8 mouse cellular contexts compared by ENCODE assay signal in the genomic region with DNA sequence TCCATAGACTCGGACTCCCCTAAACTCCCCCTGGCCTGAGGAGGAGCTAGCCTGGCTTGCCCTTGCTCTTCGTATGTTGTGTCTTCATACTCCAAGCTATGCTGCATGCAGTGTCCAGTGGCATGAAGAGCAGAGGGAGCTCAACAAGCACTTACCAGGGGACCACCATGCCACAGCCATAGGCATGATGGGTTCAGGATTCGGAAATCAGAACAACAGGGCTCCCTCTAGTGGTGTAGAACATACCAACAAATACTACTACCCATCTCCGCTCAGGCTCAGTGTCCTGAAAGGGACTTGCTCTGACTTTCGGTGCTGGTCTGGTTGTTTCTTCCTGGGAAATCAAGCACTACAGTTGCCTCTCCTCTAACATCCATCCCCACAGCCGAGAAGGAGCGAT.
A peak's percentile ranks its signal among the peaks of the same experiment; 100 is the strongest.
DNase-seq lines count a peak whose midpoint lies in the region; ATAC-seq and TF ChIP-seq lines count a peak whose summit lies in the region.

No protein-coding gene starts in this region.

- no peaks in the 10 kb centered on the region for H3K79me2 ChIP-seq in MEL (ENCODE audit: control insufficient read depth, insufficient read depth, low read length, poor library complexity)

- TF ChIP-seq CTCF in MEL (IDR thresholded peaks at IDR 0.05 in 2 of 3, conservative IDR thresholded peaks at IDR 0.05 in 1 of 3; ENCODE audit: control insufficient read depth in 1 of 3, insufficient read depth in 1 of 3, low read depth in 2 of 3, low read length in 3 of 3, poor library complexity in 1 of 3, severe bottlenecking in 1 of 3), result peak; percentile 39 to 75 (median 55)

- DNase-seq in left cerebral cortex, adult 18-20 months (ENCODE audit: low spot score in 2 of 2), result peak; percentile 20 to 27
- DNase-seq in left cerebral cortex, postnatal 36 days (ENCODE audit: low spot score in 2 of 2), result no peak
- peak; percentile 32 for DNase-seq in MEL (ENCODE audit: low read depth, low spot score)
- peak; percentile 87 for DNase-seq in embryo, embryonic 10.5 days (ENCODE audit: low spot score)
- peak; percentile 81 for DNase-seq in hindbrain, embryonic 11.5 days (ENCODE audit: low spot score)
- DNase-seq in splenic B cell, adult 2 months (ENCODE audit: low read depth, low spot score), result peak; percentile 59
- no peak for DNase-seq in gastrocnemius, postnatal 36 days

- 47% methylated on average over 7 of the region's 7 CpGs for WGBS in hindbrain, embryonic 11.5 days
- 49% methylated on average over 7 of the region's 7 CpGs for WGBS in lung, embryonic 16.5 days

- no peaks in the 10 kb centered on the region for H3K27me3 ChIP-seq in MEL (ENCODE audit: control insufficient read depth in 1 of 2, insufficient read depth in 2 of 2, low read length in 2 of 2)
- H3K27me3 ChIP-seq in hindbrain, embryonic 11.5 days (ENCODE audit: control insufficient read depth, insufficient read depth, low read length), result no peaks in the 10 kb centered on the region
- no peaks in the 10 kb centered on the region for H3K27me3 ChIP-seq in lung, embryonic 16.5 days (ENCODE audit: control insufficient read depth, insufficient read depth, low read depth, low read length)
- H3K27me3 ChIP-seq in splenic B cell, adult 2 months (ENCODE audit: control insufficient read depth, insufficient read depth, low read length, poor library complexity, severe bottlenecking), result no peaks in the 10 kb centered on the region

- TF ChIP-seq RAD21 in MEL (IDR thresholded peaks at IDR 0.05; ENCODE audit: low read depth, low read length), result peak; percentile 30

- no peaks in the 10 kb centered on the region for H3K36me3 ChIP-seq in MEL (ENCODE audit: control insufficient read depth in 1 of 2, insufficient read depth in 2 of 2, low read length in 2 of 2)
- H3K36me3 ChIP-seq in hindbrain, embryonic 11.5 days (ENCODE audit: control insufficient read depth, insufficient read depth, low read length), result no peaks in the 10 kb centered on the region
- no peaks in the 10 kb centered on the region for H3K36me3 ChIP-seq in lung, embryonic 16.5 days (ENCODE audit: control insufficient read depth, insufficient read depth, low read length)
- no peaks in the 10 kb centered on the region for H3K36me3 ChIP-seq in splenic B cell, adult 2 months (ENCODE audit: control insufficient read depth, insufficient read depth, low read length, poor library complexity, severe bottlenecking)

- intact Hi-C loops in left cerebral cortex, postnatal 36 days (cut with DNase I), result loop anchor here (10.0 kb wide), 1 partner anchor 281 kb away; no protein-coding TSS in a partner anchor
- intact Hi-C loops in gastrocnemius, postnatal 36 days (cut with DNase I), result no loop called here

- no peak for TF ChIP-seq EP300 in MEL (IDR thresholded peaks at IDR 0.05; ENCODE audit: low read depth in 1 of 2, low read length in 2 of 2)

- H3K4me1 ChIP-seq in MEL (ENCODE audit: control insufficient read depth in 1 of 2, insufficient read depth in 2 of 2, low read length in 2 of 2), result no peaks in the 10 kb centered on the region
- peaks cover 6% of the 10 kb centered on the region; the same call in 1 of the 2 replicates for H3K4me1 ChIP-seq in hindbrain, embryonic 11.5 days (replicated peaks; ENCODE audit: control insufficient read depth, insufficient read depth, low read length)
- peaks cover 3% of the 10 kb centered on the region; the same call in 1 of the 2 replicates for H3K4me1 ChIP-seq in lung, embryonic 16.5 days (replicated peaks; ENCODE audit: control insufficient read depth, insufficient read depth, low read length)

- no peak for TF ChIP-seq POLR2A in MEL (IDR thresholded peaks at IDR 0.05; ENCODE audit: control insufficient read depth in 1 of 2, insufficient read depth in 1 of 2, low read depth in 1 of 2, low read length in 2 of 2, poor library complexity in 1 of 2)

- no peak overlapping the region for H3K4me3 ChIP-seq in MEL (ENCODE audit: control insufficient read depth in 1 of 2, insufficient read depth in 1 of 2, low read depth in 2 of 2, low read length in 2 of 2)
- H3K4me3 ChIP-seq in hindbrain, embryonic 11.5 days (ENCODE audit: low read depth, low read length), result no peak overlapping the region
- H3K4me3 ChIP-seq in lung, embryonic 16.5 days (ENCODE audit: low read length), result no peak overlapping the region

- H3K4me2 ChIP-seq in hindbrain, embryonic 11.5 days (replicated peaks; ENCODE audit: low read depth, low read length), result no peak overlapping the region
- H3K4me2 ChIP-seq in lung, embryonic 16.5 days (ENCODE audit: low read depth, low read length), result no peak overlapping the region

- H3K9me3 ChIP-seq in MEL (replicated peaks; ENCODE audit: insufficient read depth, low read length), result no peaks in the 10 kb centered on the region
- no peaks in the 10 kb centered on the region for H3K9me3 ChIP-seq in hindbrain, embryonic 11.5 days (ENCODE audit: control insufficient read depth, low read length)
- H3K9me3 ChIP-seq in lung, embryonic 16.5 days (ENCODE audit: control insufficient read depth, low read length), result no peaks in the 10 kb centered on the region

- H3K9ac ChIP-seq in MEL (ENCODE audit: control insufficient read depth, low read depth, low read length, poor library complexity, severe bottlenecking), result no peak overlapping the region
- no peak overlapping the region for H3K9ac ChIP-seq in hindbrain, embryonic 11.5 days (ENCODE audit: low read depth, low read length)
- H3K9ac ChIP-seq in lung, embryonic 16.5 days (ENCODE audit: low read length), result no peak overlapping the region

- no peak overlapping the region for H3K27ac ChIP-seq in MEL (ENCODE audit: control insufficient read depth, low read depth, low read length)
- no peak overlapping the region for H3K27ac ChIP-seq in hindbrain, embryonic 11.5 days (ENCODE audit: low read depth, low read length)
- H3K27ac ChIP-seq in lung, embryonic 16.5 days (ENCODE audit: low read length), result no peak overlapping the region

- ATAC-seq in hindbrain, embryonic 11.5 days (ENCODE audit: low FRiP score), result 0 out of 2 replicates have a peak, but pooled peaks have one; percentile 64
- peak; percentile 68; the same call in 1 of the 2 replicates for ATAC-seq in lung, embryonic 16.5 days (ENCODE audit: low read depth)

TF ChIP-seq in MEL, 35 proteins besides CTCF, POLR2A, EP300 and RAD21:
- no peak for TF ChIP-seq GATA1 (IDR thresholded peaks at IDR 0.05; ENCODE audit: low read depth, low read length)
- no peak for TF ChIP-seq NRF1 (IDR thresholded peaks at IDR 0.05; ENCODE audit: insufficient read depth, low read depth, low read length, poor library complexity, severe bottlenecking)
- TF ChIP-seq GABPA (IDR thresholded peaks at IDR 0.05; ENCODE audit: low read depth, low read length), result no peak
- TF ChIP-seq ZNF384 (IDR thresholded peaks at IDR 0.05; ENCODE audit: low read depth, low read length), result no peak
- TF ChIP-seq SMC3 (IDR thresholded peaks at IDR 0.05; ENCODE audit: low read depth, low read length), result peak; percentile 46; the same call in 1 of the 2 replicates
- TF ChIP-seq POLR2AphosphoS2 (IDR thresholded peaks at IDR 0.05; ENCODE audit: low read length), result no peak
- no peak for TF ChIP-seq MAZ (IDR thresholded peaks at IDR 0.05; ENCODE audit: low read depth, low read length)

Comparison
In these comparisons a context has a peak if more than half of its experiments do, and no peak if none do; other contexts are left out.
1. DNase-seq: peak in left cerebral cortex, adult 18-20 months (2 of 2), MEL (single experiment), embryo, embryonic 10.5 days (single experiment), hindbrain, embryonic 11.5 days (single experiment) and splenic B cell, adult 2 months (single experiment); none in left cerebral cortex, postnatal 36 days (0 of 2) and gastrocnemius, postnatal 36 days (0 of 2).